Mouse (Mus musculus) neural tube, embryonic 15.5 days (tissue): ENCODE measurements around the gene Dhrs7. TPM values are rescaled to one million over a fixed set of nuclear protein-coding genes. Genes with fewer than 3 reads are reported as not detected.
"Not testable (repeated sequence)": the region's sequence is repeated elsewhere in the genome, so short reads cannot be mapped to it uniquely, and the experiment has no call there.

ENCODE experiments used
- ATAC-seq: fragments of 200-750 bp; cut with Nextera tagmentation; 2 replicates; pipeline ENCODE4 v1.8.0; 2017; ENCODE audit warnings: mild to moderate bottlenecking, moderate TSS enrichment, moderate library complexity; ENCODE audit not compliant: low FRiP score
- H3K27ac ChIP-seq: fragments of 300-500 bp; sonication (generic); replicated peaks from 2 replicates; pipeline ENCODE4 v1.5.1; 2015; ENCODE audit warnings: mild to moderate bottlenecking, inconsistent platforms
- H3K27me3 ChIP-seq: fragments of 300-500 bp; sonication (generic); replicated peaks from 2 replicates; pipeline ENCODE4 v1.6.1; 2015; ENCODE audit warnings: inconsistent platforms
- H3K36me3 ChIP-seq: fragments of 300-500 bp; sonication (generic); 2 replicates; pipeline ENCODE4 v1.6.1; 2015; ENCODE audit warnings: inconsistent platforms
- H3K4me1 ChIP-seq: fragments of 300-500 bp; sonication (generic); 2 replicates; pipeline ENCODE4 v1.6.1; 2015; ENCODE audit warnings: inconsistent platforms
- H3K4me2 ChIP-seq: fragments of 300-500 bp; sonication (generic); 2 replicates; pipeline ENCODE4 v1.6.1; 2015; ENCODE audit warnings: inconsistent platforms, mild to moderate bottlenecking, moderate library complexity
- H3K4me3 ChIP-seq: fragments of 300-500 bp; sonication (generic); replicated peaks from 2 replicates; pipeline ENCODE4 v1.5.1; 2015; ENCODE audit warnings: mild to moderate bottlenecking, inconsistent platforms
- H3K9ac ChIP-seq: fragments of 300-500 bp; sonication (generic); replicated peaks from 2 replicates; pipeline ENCODE4 v1.6.1; 2015; ENCODE audit warnings: mild to moderate bottlenecking, inconsistent platforms
- H3K9me3 ChIP-seq: fragments of 300-500 bp; sonication (generic); replicated peaks from 2 replicates; pipeline ENCODE4 v1.6.1; 2016; ENCODE audit warnings: inconsistent platforms
- WGBS: fragments of 180-500 bp; shearing (Covaris S2); methylation state at CpG from one replicate; pipeline ENCODE4 v1.1.7; 2015; ENCODE audit warnings: mixed read lengths; 5-methylcytosine and 5-hydroxymethylcytosine counted together
- polyA plus RNA-seq: library from polyadenylated mRNA; unstranded; fragments of >200 nt; fragmentation: Nextera tagmentation; extraction: Ambion mirVana; gene quantifications from 2 replicates; pipeline ENCODE4 v1.2.1, GENCODE M21; 2015

Dhrs7 gene
- 21.9 and 25.8 TPM in 2 replicates for polyA plus RNA-seq

- 2% methylated on average over 33 of the region's 33 CpGs for WGBS
- Histone ChIP-seq H3K4me2 (peak within 1 kb of the TSS; percentile 91), H3K4me3 (peak within 1 kb of the TSS; percentile 58)
Observed at GRCm38 (mm10) chr12:72664735-72665337, at the start of gene Dhrs7. TSS of gene Dhrs7 (minus strand) at chr12:72664909.

DNA sequence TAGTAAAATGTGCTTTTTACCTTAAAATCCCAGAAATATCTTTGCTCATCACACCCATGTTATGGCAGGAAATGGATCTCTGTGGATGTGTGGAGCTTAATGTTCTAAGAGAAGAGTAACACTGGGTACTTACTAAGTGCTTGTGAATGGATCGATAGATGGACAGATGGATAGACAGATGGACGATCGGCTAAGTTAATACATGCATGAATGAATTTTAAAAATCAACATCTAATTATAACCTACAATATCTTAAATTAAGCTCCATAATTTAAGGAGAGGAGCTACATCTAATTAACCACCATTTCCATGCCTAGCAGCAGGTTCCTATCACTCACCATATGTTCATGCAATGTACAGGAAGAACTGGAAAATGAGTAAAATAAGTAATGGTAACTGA lies 45.3 kb upstream of the Dhrs7 start:
- H3K4me2 ChIP-seq = no peak overlapping the region
- H3K9ac ChIP-seq = no peak overlapping the region
- H3K4me3 ChIP-seq = no peak overlapping the region
- H3K4me1 ChIP-seq = no peaks in the 10 kb centered on the region
- ATAC-seq = no peak
- WGBS = 88% methylated on average over 3 of the region's 3 CpGs
- H3K9me3 ChIP-seq = no peaks in the 10 kb centered on the region
- no peak overlapping the region for H3K27ac ChIP-seq
- no peaks in the 10 kb centered on the region for H3K27me3 ChIP-seq
- no peaks in the 10 kb centered on the region for H3K36me3 ChIP-seq

More at GRCm38 (mm10) chr12:72664735-72665337, at the start of gene Dhrs7:
- Histone ChIP-seq H3K27ac (peak within 1 kb of the TSS; percentile 62), H3K4me1 (peaks cover 19% of the 10 kb centered on the region), H3K36me3 (no peaks in the 10 kb centered on the region), H3K27me3 (no peaks in the 10 kb centered on the region), H3K9ac (peak within 1 kb of the TSS; percentile 55), H3K9me3 (no peaks in the 10 kb centered on the region)
- peak; percentile 91 for ATAC-seq

DNA sequence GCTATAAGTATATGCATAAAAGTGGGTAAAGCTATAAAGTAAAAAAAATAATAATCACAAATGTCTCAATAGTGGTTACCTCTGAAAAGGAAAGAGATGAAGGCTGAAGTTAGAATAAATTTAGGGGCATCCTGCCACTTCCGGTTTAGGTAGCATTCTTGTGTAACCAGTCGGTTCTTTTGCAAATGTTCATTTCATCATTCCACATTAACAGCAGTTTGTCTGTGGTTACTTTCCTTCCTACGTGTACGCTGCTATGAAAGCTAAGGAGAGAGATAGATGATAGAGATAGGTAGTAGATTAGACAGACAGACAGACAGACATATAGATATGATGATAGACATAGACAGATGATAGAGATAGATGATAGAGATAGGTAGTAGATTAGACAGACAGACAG lies 39.4 kb upstream of the Dhrs7 start:
- Histone ChIP-seq H3K9me3 (no peaks in the 10 kb centered on the region), H3K27ac (no peak overlapping the region), H3K36me3 (no peaks in the 10 kb centered on the region), H3K9ac (no peak overlapping the region), H3K27me3 (no peaks in the 10 kb centered on the region), H3K4me1 (no peaks in the 10 kb centered on the region), H3K4me2 (no peak overlapping the region), H3K4me3 (no peak overlapping the region)
- 95% methylated on average over 4 of the region's 4 CpGs for WGBS
- no peak for ATAC-seq

- ATAC-seq = peak; percentile 91
- Histone ChIP-seq H3K9me3 (no peaks in the 10 kb centered on the region), H3K9ac (no peak overlapping the region), H3K27me3 (no peaks in the 10 kb centered on the region), H3K27ac (no peak overlapping the region), H3K4me3 (no peak overlapping the region), H3K36me3 (no peaks in the 10 kb centered on the region), H3K4me1 (no peaks in the 10 kb centered on the region), H3K4me2 (no peak overlapping the region)
- WGBS = 23% methylated on average over 1 of the region's 1 CpGs
Observed at GRCm38 (mm10) chr12:72700013-72700412, 35.3 kb upstream of the Dhrs7 start.

- Histone ChIP-seq H3K4me2 (no peak overlapping the region), H3K4me3 (no peak overlapping the region), H3K36me3 (no peaks in the 10 kb centered on the region), H3K27me3 (no peaks in the 10 kb centered on the region), H3K27ac (no peak overlapping the region), H3K4me1 (0 out of 2 replicates have a peak, but pooled peaks cover 2% of the 10 kb centered on the region), H3K9ac (no peak overlapping the region), H3K9me3 (no peaks in the 10 kb centered on the region)
- WGBS = 55% methylated on average over 9 of the region's 9 CpGs
- no peak for ATAC-seq
Observed at GRCm38 (mm10) chr12:72694901-72695463, 30.3 kb upstream of the Dhrs7 start.

GRCm38 (mm10) chr12:72694438-72694837 lies 29.7 kb upstream of the Dhrs7 start:
- Histone ChIP-seq H3K9me3 (no peaks in the 10 kb centered on the region), H3K4me2 (no peak overlapping the region), H3K36me3 (no peaks in the 10 kb centered on the region), H3K27me3 (no peaks in the 10 kb centered on the region), H3K9ac (no peak overlapping the region), H3K4me1 (0 out of 2 replicates have a peak, but pooled peaks cover 2% of the 10 kb centered on the region), H3K27ac (no peak overlapping the region), H3K4me3 (no peak overlapping the region)
- ATAC-seq = no peak
- 75% methylated on average over 12 of the region's 12 CpGs for WGBS

DNA sequence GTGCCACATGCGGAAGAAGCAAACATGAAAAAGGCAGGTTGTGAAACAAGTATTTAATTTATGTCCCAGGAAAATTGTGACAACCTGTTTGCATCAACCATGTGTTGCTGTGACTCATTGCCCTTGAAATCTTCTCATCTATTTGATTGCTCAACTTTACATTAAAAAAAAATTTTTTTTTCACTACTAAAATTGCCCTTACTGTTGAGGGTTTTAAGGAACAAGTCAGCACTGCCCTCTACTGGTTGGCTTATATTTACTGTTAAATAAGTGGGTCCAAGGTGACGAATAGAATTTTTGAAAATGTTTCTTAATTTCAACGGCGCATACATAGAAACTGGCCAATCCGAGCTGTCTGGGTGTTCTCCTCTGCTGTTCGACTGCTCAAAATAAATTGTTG lies 29.2 kb upstream of the Dhrs7 start:
- Histone ChIP-seq H3K4me2 (no peak overlapping the region; the same call in 1 of the 2 replicates), H3K9me3 (no peaks in the 10 kb centered on the region), H3K27ac (no peak overlapping the region), H3K27me3 (no peaks in the 10 kb centered on the region), H3K9ac (no peak overlapping the region), H3K36me3 (no peaks in the 10 kb centered on the region), H3K4me3 (no peak overlapping the region), H3K4me1 (0 out of 2 replicates have a peak, but pooled peaks cover 2% of the 10 kb centered on the region)
- 51% methylated on average over 6 of the region's 6 CpGs for WGBS
- no peak for ATAC-seq

DNA sequence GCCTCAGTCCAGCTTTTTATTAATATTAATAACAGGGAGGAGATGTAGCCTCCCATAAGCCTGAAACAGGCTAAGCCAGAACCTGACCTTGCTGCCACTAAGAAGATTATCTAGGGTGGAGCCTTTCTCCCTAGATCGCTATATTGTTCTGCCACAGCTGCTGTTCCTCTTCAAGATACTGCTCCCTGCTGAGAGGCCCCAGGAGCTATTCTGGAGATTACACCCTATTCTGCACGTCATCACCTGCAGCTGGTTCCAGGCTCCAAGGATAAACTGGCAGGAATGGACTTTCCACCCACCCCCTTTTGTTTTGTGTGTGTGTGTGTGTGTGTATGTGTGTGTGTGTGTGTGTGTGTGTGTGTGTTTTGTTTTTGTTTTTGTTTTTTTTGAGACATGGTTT lies 23.6 kb upstream of the Dhrs7 start:
- not testable (repeated sequence) for H3K36me3 ChIP-seq, H3K9ac ChIP-seq, H3K27ac ChIP-seq, H3K4me2 ChIP-seq, H3K9me3 ChIP-seq, ATAC-seq, H3K4me3 ChIP-seq, H3K27me3 ChIP-seq, H3K4me1 ChIP-seq
- WGBS = 36% methylated on average over 2 of the region's 2 CpGs

- H3K4me1 ChIP-seq, H3K4me3 ChIP-seq, H3K4me2 ChIP-seq, H3K27ac ChIP-seq, H3K9ac ChIP-seq, H3K9me3 ChIP-seq, ATAC-seq, H3K36me3 ChIP-seq, H3K27me3 ChIP-seq: not testable (repeated sequence)
- 20% methylated on average over 6 of the region's 6 CpGs for WGBS
Observed at GRCm38 (mm10) chr12:72687741-72688140, 23.0 kb upstream of the Dhrs7 start.

DNA sequence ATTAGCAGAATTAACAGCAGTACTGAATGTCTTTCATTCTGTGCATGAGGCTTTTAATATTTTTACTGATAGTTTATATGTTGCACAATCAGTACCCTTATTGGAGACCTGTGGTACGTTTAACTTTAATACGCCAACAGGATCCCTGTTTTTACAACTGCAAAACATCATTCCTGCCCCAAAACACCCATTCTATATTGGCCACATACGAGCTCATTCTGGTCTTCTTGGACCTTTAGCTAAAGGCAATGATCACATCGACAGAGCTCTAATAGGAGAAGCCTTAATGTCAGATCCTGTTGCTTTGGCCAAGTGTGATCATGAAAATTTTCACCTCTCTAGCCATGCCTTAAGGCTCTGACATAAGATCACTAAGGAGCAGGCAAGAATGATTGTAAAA lies 21.9 kb upstream of the Dhrs7 start:
- WGBS = 80% methylated on average over 4 of the region's 4 CpGs
- not testable (repeated sequence) for H3K4me1 ChIP-seq, H3K9me3 ChIP-seq, H3K27me3 ChIP-seq, H3K4me2 ChIP-seq, ATAC-seq, H3K36me3 ChIP-seq, H3K4me3 ChIP-seq, H3K9ac ChIP-seq, H3K27ac ChIP-seq

- WGBS = 94% methylated on average over 3 of the region's 3 CpGs
- ATAC-seq = no peak
- Histone ChIP-seq H3K9me3 (no peaks in the 10 kb centered on the region), H3K27me3 (no peaks in the 10 kb centered on the region), H3K4me1 (no peaks in the 10 kb centered on the region), H3K4me3 (no peak overlapping the region), H3K36me3 (no peaks in the 10 kb centered on the region), H3K4me2 (no peak overlapping the region), H3K9ac (no peak overlapping the region), H3K27ac (no peak overlapping the region)
Observed at GRCm38 (mm10) chr12:72683612-72684011, 18.9 kb upstream of the Dhrs7 start.

DNA sequence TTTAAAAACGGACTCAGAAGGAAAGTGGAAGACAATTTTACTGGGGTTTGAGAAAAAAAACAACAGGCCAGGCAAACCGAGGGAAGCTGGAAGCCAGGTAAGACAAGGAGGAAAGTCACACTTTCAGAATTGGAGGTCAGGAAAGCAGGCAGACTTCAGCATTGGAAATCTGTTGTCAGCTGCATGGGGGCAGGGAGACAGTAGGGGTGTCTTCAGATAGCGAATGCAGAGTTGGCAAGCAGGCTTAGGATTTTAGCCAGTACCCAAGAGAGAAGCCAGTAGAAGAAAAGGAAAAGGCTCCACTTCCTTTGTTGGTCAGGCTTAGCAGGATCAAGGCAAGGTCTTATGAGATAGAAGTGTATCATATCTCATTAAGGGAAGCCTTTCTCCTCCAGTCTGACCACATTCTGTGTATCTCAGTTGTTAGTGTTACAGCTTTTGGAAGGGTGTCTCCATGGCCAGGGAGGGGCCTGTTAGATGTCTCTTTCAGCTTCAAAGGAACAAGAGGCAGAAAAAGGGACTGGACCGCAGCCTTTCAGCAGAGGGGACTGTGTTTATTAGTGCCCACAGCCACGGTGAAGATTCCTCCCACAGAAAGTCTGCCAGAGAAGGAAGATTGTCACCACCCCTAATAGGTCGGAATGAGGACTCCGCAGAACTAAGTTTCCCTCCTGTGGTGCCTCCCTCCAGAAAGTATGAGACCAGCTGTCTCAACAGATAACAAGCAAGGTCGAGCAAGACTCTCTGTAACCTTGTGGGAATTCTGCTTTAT lies 18.0 kb upstream of the Dhrs7 start:
- no peak overlapping the region for H3K4me2 ChIP-seq
- H3K4me1 ChIP-seq = no peaks in the 10 kb centered on the region
- 64% methylated on average over 8 of the region's 8 CpGs for WGBS
- ATAC-seq = no peak
- H3K4me3 ChIP-seq = no peak overlapping the region
- no peaks in the 10 kb centered on the region for H3K27me3 ChIP-seq
- H3K9me3 ChIP-seq = no peaks in the 10 kb centered on the region
- H3K9ac ChIP-seq = no peak overlapping the region
- H3K36me3 ChIP-seq = no peaks in the 10 kb centered on the region
- no peak overlapping the region for H3K27ac ChIP-seq
